Mouse (Mus musculus): ENCODE results near the gene Snx8.
"Not testable (repeated sequence)": the region's sequence is repeated elsewhere in the genome, so short reads cannot be mapped to it uniquely, and the experiment has no call there.

Snx8 gene

GRCm38 (mm10) chr5:140387236-140387635, 1.8 kb downstream of the Snx8 start:
- DNase-seq (ENCODE audit: extremely low read depth, low read depth, low spot score): no peak

- no peak for DNase-seq (ENCODE audit: extremely low read depth, low read depth, low spot score)
These were observed 4.6 kb downstream of the Snx8 start for GRCm38 (mm10) chr5:140384462-140384861.

- DNase-seq (ENCODE audit: extremely low read depth, low read depth, low spot score): no peak
These were observed 5.5 kb downstream of the Snx8 start for GRCm38 (mm10) chr5:140383559-140383958.

- no peak for DNase-seq (ENCODE audit: extremely low read depth, low read depth, low spot score)
These were observed 6.4 kb downstream of the Snx8 start for GRCm38 (mm10) chr5:140382688-140383087.

GRCm38 (mm10) chr5:140381156-140381555, 7.9 kb downstream of the Snx8 start:
- no peak for DNase-seq (ENCODE audit: extremely low read depth, low read depth, low spot score)

- DNase-seq (ENCODE audit: extremely low read depth, low read depth, low spot score): no peak
These were observed 9.8 kb downstream of the Snx8 start for GRCm38 (mm10) chr5:140379299-140379698.

- no peak for DNase-seq (ENCODE audit: extremely low read depth, low read depth, low spot score)
These were observed 10.8 kb downstream of the Snx8 start for GRCm38 (mm10) chr5:140378121-140378853.

GRCm38 (mm10) chr5:140375249-140375829, 13.7 kb downstream of the Snx8 start:
- DNase-seq (ENCODE audit: extremely low read depth, low read depth, low spot score): no peak

GRCm38 (mm10) chr5:140374226-140374625, 14.8 kb downstream of the Snx8 start:
- no peak for DNase-seq (ENCODE audit: extremely low read depth, low read depth, low spot score)

GRCm38 (mm10) chr5:140373711-140374110, 15.4 kb downstream of the Snx8 start:
- no peak for DNase-seq (ENCODE audit: extremely low read depth, low read depth, low spot score)

- DNase-seq (ENCODE audit: extremely low read depth, low read depth, low spot score): no peak
These were observed 17.4 kb downstream of the Snx8 start for GRCm38 (mm10) chr5:140371671-140372070.

- no peak for DNase-seq (ENCODE audit: extremely low read depth, low read depth, low spot score)
These were observed 18.4 kb downstream of the Snx8 start for GRCm38 (mm10) chr5:140370446-140371254.

GRCm38 (mm10) chr5:140369466-140369865, 19.6 kb downstream of the Snx8 start:
- no peak for DNase-seq (ENCODE audit: extremely low read depth, low read depth, low spot score)

- DNase-seq (ENCODE audit: extremely low read depth, low read depth, low spot score): no peak
These were observed 20.1 kb downstream of the Snx8 start for GRCm38 (mm10) chr5:140368926-140369325.

- not testable (repeated sequence) for DNase-seq (ENCODE audit: extremely low read depth, low read depth, low spot score)
These were observed 20.9 kb downstream of the Snx8 start for GRCm38 (mm10) chr5:140368126-140368525.

GRCm38 (mm10) chr5:140364415-140364814, 24.6 kb downstream of the Snx8 start:
- no peak for DNase-seq (ENCODE audit: extremely low read depth, low read depth, low spot score)

GRCm38 (mm10) chr5:140359930-140360674, 29.0 kb downstream of the Snx8 start:
- DNase-seq (ENCODE audit: extremely low read depth, low read depth, low spot score): no peak

GRCm38 (mm10) chr5:140357466-140357865, 31.6 kb downstream of the Snx8 start:
- DNase-seq (ENCODE audit: extremely low read depth, low read depth, low spot score): no peak

- no peak for DNase-seq (ENCODE audit: extremely low read depth, low read depth, low spot score)
These were observed 33.1 kb downstream of the Snx8 start for GRCm38 (mm10) chr5:140355934-140356333.

GRCm38 (mm10) chr5:140352352-140352751, 36.7 kb downstream of the Snx8 start:
- no peak for DNase-seq (ENCODE audit: extremely low read depth, low read depth, low spot score)
